In the genomic region with DNA sequence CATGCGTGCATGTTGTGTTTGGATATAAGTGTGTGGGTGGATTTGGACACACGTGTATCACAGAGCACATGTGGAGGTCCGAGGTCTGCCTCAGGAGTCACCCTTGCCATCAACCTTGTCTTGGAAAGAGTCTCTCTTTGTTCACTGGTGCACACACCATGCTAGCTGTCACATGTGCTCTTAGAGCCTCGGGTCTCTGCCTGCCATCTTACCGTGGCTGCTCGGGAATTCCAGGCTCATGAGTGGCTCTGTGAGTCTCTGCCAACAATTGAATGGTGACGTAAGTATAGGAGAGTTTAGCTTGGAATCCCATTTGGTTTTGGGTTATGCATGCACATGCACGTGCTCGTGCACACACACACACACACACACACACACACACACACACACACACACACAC, we compare ENCODE assay signal across 17 mouse cellular contexts.
"Had no signal": no experiment of that assay in that cellular context is flagged by ENCODE, and none has a peak within 500 bp of the region (broad histone marks: within the 10 kb centered on the region; RNA-seq: fewer than 3 reads in every experiment).

No protein-coding gene starts in this region.

- H3K4me3 ChIP-seq: left cerebral cortex, adult 2 months; midbrain, embryonic 12.5 days; midbrain, embryonic 15.5 days; neural tube, embryonic 12.5 days; neural tube, embryonic 15.5 days; stomach, embryonic 15.5 days had no signal

- H3K9me3 ChIP-seq: midbrain, embryonic 12.5 days; midbrain, embryonic 15.5 days; neural tube, embryonic 12.5 days; neural tube, embryonic 15.5 days; stomach, embryonic 15.5 days had no signal

- H3K36me3 ChIP-seq: midbrain, embryonic 12.5 days; midbrain, embryonic 15.5 days; neural tube, embryonic 12.5 days; neural tube, embryonic 15.5 days; stomach, embryonic 15.5 days had no signal

- ATAC-seq: liver, postnatal 0 days; lung, postnatal 0 days; midbrain, embryonic 15.5 days had no signal

- H3K4me1 ChIP-seq: neural tube, embryonic 12.5 days; stomach, embryonic 15.5 days had no signal

- H3K4me2 ChIP-seq: lung, embryonic 14.5 days; midbrain, embryonic 12.5 days; midbrain, embryonic 15.5 days; neural tube, embryonic 12.5 days; neural tube, embryonic 15.5 days; stomach, embryonic 15.5 days had no signal

- H3K27ac ChIP-seq: left cerebral cortex, adult 2 months; liver, embryonic 14.5 days; macrophage; midbrain, embryonic 12.5 days; midbrain, embryonic 15.5 days; neural tube, embryonic 12.5 days; neural tube, embryonic 15.5 days; stomach, embryonic 15.5 days had no signal

- DNase-seq: kidney, postnatal 10 days; kidney, postnatal 36 days; layer of hippocampus, postnatal 36 days; liver, postnatal 0 days; lung, embryonic 14.5 days; right cerebral cortex, postnatal 25 days; spleen, adult 18-20 months; thymus, postnatal 25 days had no signal

- H3K9ac ChIP-seq: liver, embryonic 14.5 days; liver, postnatal 0 days; lung, embryonic 14.5 days; midbrain, embryonic 12.5 days; midbrain, embryonic 15.5 days; neural tube, embryonic 12.5 days; neural tube, embryonic 15.5 days; stomach, embryonic 15.5 days had no signal

- H3K27me3 ChIP-seq: midbrain, embryonic 12.5 days; midbrain, embryonic 15.5 days; neural tube, embryonic 12.5 days; neural tube, embryonic 15.5 days; stomach, embryonic 15.5 days had no signal
